Mouse (Mus musculus) adrenal gland, adult 8-10 months (tissue): ENCODE data around the gene Galnt9. TPM values are rescaled to one million over a fixed set of nuclear protein-coding genes. Genes with fewer than 3 reads are reported as not detected.

ENCODE experiments used
- DNase-seq: peaks from one replicate; pipeline ENCODE4 v3.0.0; 2022
- microRNA-seq, 2 experiments: library from miRNA; unstranded; fragments of <30 nt; microRNA quantifications; one replicate each; pipeline ENCODE4 v1.2.0; 2022
- total RNA-seq, 4 experiments: library from RNA; stranded (reverse); gene quantifications; 2 replicates each; pipeline ENCODE4 v1.2.4; 2022

Galnt9 gene
- total RNA-seq, 4 experiments from 2014 or later, result 0.14 to 0.17 (median 0.16) TPM

DNA sequence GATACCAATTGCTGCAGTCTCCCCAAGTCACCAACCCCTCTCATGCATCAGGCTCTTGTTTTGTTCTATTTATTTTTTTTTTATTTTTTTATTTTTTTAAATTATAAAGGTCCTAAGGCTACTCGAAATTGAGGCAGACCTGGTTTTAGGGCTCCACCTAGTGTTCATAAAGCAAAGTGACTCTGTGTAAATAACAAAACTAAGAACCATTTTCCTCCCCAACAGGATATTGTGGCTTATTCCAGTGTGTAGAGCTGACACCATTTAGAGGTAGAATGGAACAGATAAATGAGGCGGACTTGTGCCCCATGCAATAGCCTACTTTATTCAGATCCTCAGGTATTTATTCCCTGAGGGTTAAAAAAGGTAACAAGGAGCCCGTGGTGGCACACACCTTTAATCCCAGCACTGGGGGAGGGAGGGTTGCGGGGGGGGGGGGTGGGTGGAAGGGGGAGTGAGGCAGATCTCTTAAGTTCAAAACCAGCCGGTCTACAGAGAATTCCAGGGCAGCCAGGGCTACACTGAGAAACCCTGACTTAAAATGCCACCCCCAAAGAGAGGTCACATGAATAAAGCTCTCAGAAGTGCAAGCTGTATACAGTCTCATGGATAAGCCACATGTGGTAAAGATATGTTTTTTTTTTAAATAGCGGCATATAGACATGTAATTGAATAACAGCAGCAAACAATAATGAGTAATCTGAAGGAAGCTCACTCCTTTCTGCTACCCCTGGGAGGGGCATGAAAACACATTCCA lies 92.0 kb downstream of the Galnt9 start:
- no peak for DNase-seq

DNA sequence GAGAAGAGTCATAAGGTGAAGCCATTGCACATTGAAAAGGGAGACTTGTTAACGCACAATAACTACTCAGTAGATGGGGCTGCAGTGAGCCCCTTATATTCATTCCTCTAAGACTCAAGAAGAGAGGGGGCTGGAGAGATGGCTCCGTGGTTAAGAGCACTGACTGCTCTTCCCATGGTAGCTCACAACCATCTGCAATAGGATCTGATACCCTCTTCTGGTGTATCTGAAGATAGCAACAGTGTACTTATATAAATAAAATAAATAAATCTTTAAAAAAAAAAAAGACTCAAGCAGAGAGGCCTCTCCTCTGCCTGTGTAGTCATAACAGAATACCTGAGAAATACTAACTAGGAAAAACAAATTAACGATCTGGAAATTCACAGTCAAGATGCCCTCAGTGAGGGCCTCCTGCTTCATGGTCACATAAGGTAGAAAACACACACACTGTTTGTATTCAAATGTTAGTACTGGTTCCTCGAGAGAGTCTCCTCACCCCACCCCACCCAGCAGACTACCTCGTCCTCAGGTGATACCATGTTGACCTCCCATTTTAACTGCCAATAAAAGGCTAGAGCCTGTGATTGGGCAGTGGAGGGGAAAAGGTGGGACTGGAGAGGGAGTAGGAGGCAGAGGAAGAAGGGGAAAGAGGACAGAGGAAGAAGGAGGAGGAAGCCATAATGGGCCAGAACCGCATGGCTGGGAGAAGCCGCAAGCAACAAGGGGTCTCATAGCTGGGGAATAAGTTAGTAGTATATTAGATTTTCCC lies 94.3 kb downstream of the Galnt9 start:
- DNase-seq, result no peak

DNA sequence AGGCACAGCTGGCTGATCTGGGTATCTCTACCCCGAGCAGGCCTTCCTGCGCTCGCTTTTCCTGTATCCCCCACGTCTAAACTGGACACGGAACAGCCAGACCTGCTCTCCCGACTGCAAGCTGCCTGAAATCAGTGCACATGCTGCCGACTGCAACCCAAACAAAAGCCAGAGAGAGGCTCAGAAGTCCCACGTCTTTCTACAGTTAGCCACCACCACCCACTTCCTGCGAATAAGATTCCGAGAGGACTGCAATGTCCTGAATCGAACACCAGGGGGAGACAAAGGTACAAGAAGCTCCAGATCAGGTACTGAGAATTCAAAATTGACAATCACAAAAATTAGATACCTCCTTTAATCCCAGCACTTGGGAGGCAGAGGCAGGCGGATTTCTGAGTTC lies 95.3 kb downstream of the Galnt9 start:
- DNase-seq, result peak; percentile 39

DNA sequence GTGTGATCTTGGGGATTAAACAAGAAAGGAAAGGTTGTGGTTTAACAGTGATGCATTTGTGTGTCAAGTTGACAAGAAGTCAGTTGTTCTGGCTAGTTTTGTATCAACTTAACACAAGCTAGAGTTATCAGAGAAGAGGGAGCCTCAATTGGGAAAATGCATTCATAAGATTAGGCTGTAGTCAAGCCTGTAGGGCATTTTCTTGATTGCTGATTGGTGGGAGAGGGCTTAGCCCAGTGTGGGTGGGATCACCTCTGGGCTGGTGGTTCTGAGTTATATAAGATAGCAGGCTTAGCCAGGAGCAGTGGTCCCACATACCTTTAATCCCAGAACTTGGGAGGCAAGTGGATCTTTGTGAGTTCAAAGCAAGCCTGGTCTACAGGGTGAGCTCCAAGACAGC lies 102.2 kb downstream of the Galnt9 start:
- DNase-seq, result no peak

DNA sequence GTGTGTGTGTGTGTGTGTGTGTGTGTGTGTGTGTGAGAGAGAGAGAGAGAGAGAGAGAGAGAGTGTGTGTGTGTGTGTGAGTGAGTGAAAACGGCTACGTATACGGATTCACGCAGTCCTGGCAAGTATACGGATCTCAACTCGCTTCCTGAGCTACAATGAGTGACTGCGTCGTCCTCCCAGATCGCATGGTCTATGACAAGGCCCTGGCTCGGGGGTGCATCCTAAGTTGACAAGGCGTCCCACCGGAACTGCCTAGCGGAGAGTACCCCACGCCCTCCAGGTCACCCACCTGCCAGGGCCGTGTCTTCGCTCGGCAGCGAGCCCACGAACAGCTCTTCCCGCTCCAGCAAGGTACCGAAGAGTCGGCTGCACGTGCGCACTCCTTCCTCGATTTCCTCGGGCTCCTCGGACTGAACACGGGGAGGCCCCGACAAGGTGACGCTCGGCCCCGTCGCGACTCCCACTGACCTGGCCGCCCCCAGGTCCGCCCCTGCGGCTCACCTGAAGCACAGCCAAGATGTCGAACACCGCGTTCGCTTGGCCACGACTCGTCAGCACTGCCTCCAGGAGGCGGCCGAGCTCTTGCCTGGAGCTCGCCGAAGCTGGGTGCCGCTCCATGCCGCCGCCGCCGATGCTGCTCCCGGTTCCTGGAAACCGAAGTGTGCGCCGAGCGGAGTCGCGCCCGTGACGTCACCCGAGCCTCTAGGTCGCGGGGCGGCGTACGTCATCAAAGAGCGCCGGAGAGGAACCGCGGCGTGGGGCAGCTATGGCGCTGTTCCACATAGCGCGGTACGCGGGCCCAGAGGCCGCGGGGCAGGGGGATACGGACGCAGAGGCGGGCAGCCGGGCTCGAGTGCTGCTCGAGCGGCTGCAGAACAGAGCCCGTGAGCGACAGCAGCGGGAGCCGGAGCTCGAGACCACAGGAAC lies 108.8 kb downstream of the Galnt9 start, which contains the start of the genes Noc4l and Ddx51:
Gene Noc4l (minus strand): TSS at position 699 of the 930 bp plus-strand sequence.
Gene Ddx51 (plus strand): TSS at position 733 of the 930 bp plus-strand sequence.
- DNase-seq, result peak; percentile 88

DNA sequence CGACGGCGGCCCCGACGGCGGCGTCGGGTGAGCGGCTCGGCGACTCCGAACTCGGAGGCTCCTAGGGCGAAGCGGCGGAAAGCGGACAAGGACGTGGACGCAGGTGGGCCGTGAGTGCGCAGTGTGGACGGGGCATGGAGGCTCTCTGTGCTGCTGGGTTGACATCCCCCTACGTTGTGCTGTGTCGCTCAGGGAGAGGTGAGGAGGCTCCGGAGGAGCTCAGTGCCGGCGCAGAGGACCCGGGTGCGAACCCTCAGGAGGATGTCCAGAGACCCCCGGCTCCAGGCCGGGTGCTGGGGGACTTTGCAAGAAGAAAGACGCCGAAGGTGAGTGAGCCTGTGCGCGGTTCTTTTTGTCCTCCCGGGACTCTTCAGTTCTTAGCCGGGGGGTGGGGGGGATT lies 109.5 kb downstream of the Galnt9 start:
- no peak for DNase-seq

DNA sequence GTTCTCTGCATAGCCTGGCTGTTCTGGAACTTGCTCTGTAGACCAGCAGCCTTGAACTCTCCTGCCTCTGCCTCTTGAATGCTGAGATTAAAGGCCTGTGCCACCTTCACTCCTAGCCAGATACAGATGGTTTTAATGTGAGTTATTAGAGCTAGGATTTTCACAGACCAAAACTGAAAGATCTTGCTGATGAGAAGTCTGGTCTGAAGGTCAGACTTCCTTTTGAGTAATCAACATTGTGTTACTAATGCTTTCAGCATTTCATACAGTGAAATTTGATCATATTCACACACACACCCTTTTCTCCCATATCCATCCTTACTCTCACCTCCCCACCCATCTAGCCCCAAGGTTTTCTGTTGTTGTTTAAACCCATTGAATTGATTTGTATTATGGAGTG lies 115.5 kb downstream of the Galnt9 start:
- no peak for DNase-seq

DNA sequence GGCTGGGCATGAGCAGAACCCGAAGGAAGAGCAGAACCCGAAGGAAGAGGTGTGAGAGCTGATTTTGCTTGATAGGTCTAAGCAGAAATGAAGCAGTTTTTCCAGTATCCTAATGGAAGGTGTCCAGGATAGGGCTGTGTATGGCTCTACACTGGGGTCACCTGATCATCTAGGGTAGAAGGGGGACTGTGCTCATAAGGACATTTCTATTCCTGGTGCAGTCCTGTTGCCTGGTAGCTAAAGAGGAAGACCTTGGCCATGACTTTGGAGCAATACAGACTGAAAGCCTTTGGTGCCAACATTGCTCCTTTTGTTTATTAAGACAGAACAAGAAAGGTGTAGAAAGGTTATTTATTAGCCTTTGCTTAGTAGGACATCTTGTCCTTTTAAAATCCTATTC lies 119.9 kb downstream of the Galnt9 start:
- DNase-seq, result no peak

DNA sequence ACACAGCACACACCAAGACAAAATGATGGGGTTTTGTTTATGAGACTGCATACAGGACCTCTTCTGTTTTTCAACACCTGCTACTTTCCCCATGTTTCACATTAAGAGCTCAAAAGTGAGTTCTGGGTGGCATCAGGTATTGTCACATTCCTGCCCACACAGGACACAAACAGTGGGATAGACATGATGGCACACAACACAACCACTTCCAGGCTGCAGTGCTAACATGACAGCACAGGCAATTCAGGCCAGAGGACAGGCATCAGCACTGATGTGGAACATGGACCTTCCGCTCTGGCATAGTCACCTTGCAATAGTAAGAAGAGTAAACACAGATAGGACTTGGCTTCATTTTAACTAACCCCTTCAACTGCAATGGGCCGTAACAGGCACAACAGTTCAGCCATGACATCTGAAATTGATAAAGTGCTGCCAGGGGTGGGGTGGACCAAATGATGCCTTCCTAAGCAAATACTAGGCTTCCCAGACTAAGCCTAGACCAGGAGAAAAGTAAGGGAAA lies 120.7 kb downstream of the Galnt9 start:
- DNase-seq, result no peak

DNA sequence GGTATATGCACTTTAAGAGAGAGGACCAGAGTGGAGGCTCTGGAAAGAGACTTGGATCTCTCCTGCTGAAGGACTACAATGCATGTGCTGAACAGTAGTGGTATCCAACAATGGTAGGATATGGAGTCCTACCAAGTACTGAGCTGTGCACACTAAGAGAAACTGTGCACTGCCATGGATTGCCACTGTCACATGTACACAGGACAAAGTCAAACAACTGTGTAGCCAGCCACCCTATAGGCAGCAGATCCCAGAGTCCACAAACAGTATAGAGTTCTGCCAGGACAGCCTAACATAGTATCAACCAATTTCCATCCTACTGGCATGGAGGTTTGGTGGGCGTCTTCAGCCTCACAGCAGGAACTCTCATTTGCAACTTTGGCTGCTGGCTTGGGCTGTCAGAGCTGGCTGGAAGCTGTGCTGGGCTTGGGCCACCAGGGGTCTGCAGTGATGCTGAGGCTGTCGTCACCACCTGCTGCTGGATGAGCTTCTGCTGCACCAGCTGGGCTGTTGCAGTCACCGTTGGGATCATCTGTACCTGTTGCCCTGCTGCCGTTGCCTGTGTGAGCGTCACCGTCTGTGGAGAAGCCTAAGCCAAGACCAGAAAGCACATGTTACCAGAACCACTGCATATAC lies 121.4 kb downstream of the Galnt9 start:
- no peak for DNase-seq

Small RNA genes within 50 kb of the gene (microRNA-seq; reads per million reads assigned to microRNA genes)
- gene Mir7026, result 0.35 to 0.84 reads per million in 2 experiments

Other genes starting within 250 kb of the Galnt9 start
- gene P2rx2, start 201.1 kb upstream of the Galnt9 start, total RNA-seq, result 1 to 10 TPM; 1.1 to 2.2 (median 1.5) TPM
- gene Lrcol1, start 199.6 kb upstream of the Galnt9 start, total RNA-seq, result not detected
- gene Fbrsl1, start 95.9 kb upstream of the Galnt9 start, total RNA-seq, result 10 to 100 TPM; 62.7 to 87.3 (median 75.5) TPM
- 10 to 100 TPM; 16.0 to 22.6 (median 19.0) TPM for gene Noc4l, start 109.1 kb downstream of the Galnt9 start, total RNA-seq
- 10 to 100 TPM; 24.3 to 30.8 (median 26.9) TPM for gene Ddx51, start 109.1 kb downstream of the Galnt9 start, total RNA-seq
- 100 to 1,000 TPM in 1 of 4 experiments, 10 to 100 TPM in 3; 82.2 to 134 (median 91.6) TPM for gene Ep400, start 226.4 kb downstream of the Galnt9 start, total RNA-seq
- gene Pus1, start 236.3 kb downstream of the Galnt9 start, total RNA-seq, result 10 to 100 TPM; 46.4 to 55.9 (median 51.5) TPM